Mouse (Mus musculus): ENCODE measurements around the gene Dtnbp1. TPM values are rescaled to one million over a fixed set of nuclear protein-coding genes. Genes with fewer than 3 reads are reported as not detected.

Gene Dtnbp1
- polyA plus RNA-seq, 1 experiment from 2014 or later = 63.5 TPM

Other genes with a start within 250 kb of the Dtnbp1 start
- gene Gm9817, start 76.5 kb upstream of the Dtnbp1 start, polyA plus RNA-seq (2015; fragmentation: Nextera tagmentation; extraction: Ambion mirVana) = not detected in 2 replicates